Mouse (Mus musculus): ENCODE data around the gene Gm8773. TPM values are rescaled to one million over a fixed set of nuclear protein-coding genes. Genes with fewer than 3 reads are reported as not detected.

Gm8773 gene
- 0.32 and 0.82 TPM in 2 replicates for polyA plus RNA-seq (2014; fragmentation: Nextera tagmentation; extraction: Ambion mirVana)

GRCm38 (mm10) chr5:5573749-5574317 lies at the start of gene Gm8773:
TSS of gene Gm8773 (plus strand) at chr5:5573799.
- ATAC-seq (replicated peaks; ENCODE audit: low FRiP score) (peak; percentile 82), DNase-seq (ENCODE audit: low spot score) (peak; percentile 69)
- no peaks in the 10 kb centered on the region for H3K36me3 ChIP-seq (ENCODE audit: control insufficient read depth, insufficient read depth, low read length)
- no peak within 1 kb of the TSS for H3K27ac ChIP-seq (ENCODE audit: low read depth, low read length)
- WGBS: 3% methylated on average over 24 of the region's 24 CpGs
- H3K27me3 ChIP-seq (replicated peaks; ENCODE audit: control insufficient read depth, insufficient read depth, low read length): peaks cover 5% of the 10 kb centered on the region; the same call in 1 of the 2 replicates
- no peaks in the 10 kb centered on the region for H3K4me1 ChIP-seq (replicated peaks; ENCODE audit: control insufficient read depth, insufficient read depth, low read length)
- no peaks in the 10 kb centered on the region for H3K9me3 ChIP-seq (ENCODE audit: control insufficient read depth, low read length)
- H3K4me2 ChIP-seq: peak within 1 kb of the TSS; percentile 86
- H3K4me3 ChIP-seq (ENCODE audit: low read depth, low read length): peak within 1 kb of the TSS; percentile 55
- peak within 1 kb of the TSS; percentile 50; the same call in 1 of the 2 replicates for H3K9ac ChIP-seq (ENCODE audit: low read depth, low read length)

DNA sequence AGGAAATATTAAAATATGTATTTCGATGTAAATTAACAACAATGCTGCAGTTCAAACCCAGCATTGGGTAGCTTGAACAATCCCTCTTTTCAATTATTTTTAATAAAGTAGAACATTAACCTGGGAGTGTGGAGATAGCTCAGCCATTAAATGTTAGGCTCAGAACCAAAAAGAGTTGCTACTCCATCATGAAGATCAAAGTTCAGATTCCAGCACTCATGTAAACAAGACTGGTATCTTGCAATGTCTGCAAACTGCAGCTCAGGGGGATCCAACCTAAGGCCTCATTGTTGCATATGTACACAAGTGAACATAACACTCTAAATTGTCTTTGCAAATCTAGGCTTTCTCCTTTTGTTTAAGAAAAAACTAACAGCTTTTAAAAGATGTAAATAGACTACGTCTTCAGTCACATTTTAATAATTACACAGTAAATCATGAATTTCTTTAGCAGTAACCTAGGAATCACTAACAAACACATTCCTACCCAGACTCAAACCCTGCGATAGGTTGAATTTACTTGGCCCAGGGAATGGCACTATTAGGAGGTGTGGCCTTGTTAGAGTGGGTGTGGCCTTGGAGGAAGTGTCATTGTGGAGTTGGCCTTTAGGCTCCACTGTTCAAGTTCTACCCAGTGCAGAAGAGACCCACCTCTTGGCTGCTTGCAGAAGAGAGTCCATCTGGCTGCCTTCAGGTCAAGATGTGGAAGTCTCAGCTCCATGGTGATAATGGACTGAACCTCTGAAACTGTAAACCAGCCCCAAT lies 39.8 kb upstream of the Gm8773 start:
- DNase-seq (ENCODE audit: low spot score) (no peak), ATAC-seq (replicated peaks; ENCODE audit: low FRiP score) (peak; percentile 63)
- 83% methylated on average over 3 of the region's 3 CpGs for WGBS
- Histone ChIP-seq H3K27ac (ENCODE audit: low read depth, low read length) (no peak overlapping the region), H3K4me3 (ENCODE audit: low read depth, low read length) (no peak overlapping the region), H3K4me1 (replicated peaks; ENCODE audit: control insufficient read depth, insufficient read depth, low read length) (no peaks in the 10 kb centered on the region), H3K27me3 (replicated peaks; ENCODE audit: control insufficient read depth, insufficient read depth, low read length) (no peaks in the 10 kb centered on the region), H3K9ac (ENCODE audit: low read depth, low read length) (no peak overlapping the region), H3K36me3 (ENCODE audit: control insufficient read depth, insufficient read depth, low read length) (peaks cover 5% of the 10 kb centered on the region; the same call in 1 of the 2 replicates), H3K9me3 (ENCODE audit: control insufficient read depth, low read length) (no peaks in the 10 kb centered on the region), H3K4me2 (no peak overlapping the region)

- H3K4me3 ChIP-seq (ENCODE audit: low read depth, low read length): no peak overlapping the region
- no peak overlapping the region for H3K4me2 ChIP-seq
- DNase-seq (ENCODE audit: low spot score) (no peak), ATAC-seq (replicated peaks; ENCODE audit: low FRiP score) (no peak)
- H3K4me1 ChIP-seq (replicated peaks; ENCODE audit: control insufficient read depth, insufficient read depth, low read length): no peaks in the 10 kb centered on the region
- H3K27me3 ChIP-seq (replicated peaks; ENCODE audit: control insufficient read depth, insufficient read depth, low read length): no peaks in the 10 kb centered on the region
- H3K9me3 ChIP-seq (ENCODE audit: control insufficient read depth, low read length): no peaks in the 10 kb centered on the region
- H3K27ac ChIP-seq (ENCODE audit: low read depth, low read length): no peak overlapping the region
- 88% methylated on average over 1 of the region's 1 CpGs for WGBS
- peaks cover 8% of the 10 kb centered on the region for H3K36me3 ChIP-seq (ENCODE audit: control insufficient read depth, insufficient read depth, low read length)
- no peak overlapping the region for H3K9ac ChIP-seq (ENCODE audit: low read depth, low read length)
These were observed 37.5 kb upstream of the Gm8773 start for GRCm38 (mm10) chr5:5536131-5536530.

- H3K4me2 ChIP-seq: no peak overlapping the region
- H3K36me3 ChIP-seq (ENCODE audit: control insufficient read depth, insufficient read depth, low read length): peaks cover 18% of the 10 kb centered on the region
- H3K9me3 ChIP-seq (ENCODE audit: control insufficient read depth, low read length): no peaks in the 10 kb centered on the region
- 70% methylated on average over 3 of the region's 3 CpGs for WGBS
- no peak overlapping the region for H3K9ac ChIP-seq (ENCODE audit: low read depth, low read length)
- ATAC-seq (replicated peaks; ENCODE audit: low FRiP score) (peak; percentile 57; the same call in 1 of the 2 replicates), DNase-seq (ENCODE audit: low spot score) (no peak)
- H3K4me3 ChIP-seq (ENCODE audit: low read depth, low read length): no peak overlapping the region
- no peak overlapping the region for H3K27ac ChIP-seq (ENCODE audit: low read depth, low read length)
- H3K4me1 ChIP-seq (replicated peaks; ENCODE audit: control insufficient read depth, insufficient read depth, low read length): no peaks in the 10 kb centered on the region
- no peaks in the 10 kb centered on the region for H3K27me3 ChIP-seq (replicated peaks; ENCODE audit: control insufficient read depth, insufficient read depth, low read length)
These were observed 33.8 kb upstream of the Gm8773 start for GRCm38 (mm10) chr5:5539771-5540170.

DNA sequence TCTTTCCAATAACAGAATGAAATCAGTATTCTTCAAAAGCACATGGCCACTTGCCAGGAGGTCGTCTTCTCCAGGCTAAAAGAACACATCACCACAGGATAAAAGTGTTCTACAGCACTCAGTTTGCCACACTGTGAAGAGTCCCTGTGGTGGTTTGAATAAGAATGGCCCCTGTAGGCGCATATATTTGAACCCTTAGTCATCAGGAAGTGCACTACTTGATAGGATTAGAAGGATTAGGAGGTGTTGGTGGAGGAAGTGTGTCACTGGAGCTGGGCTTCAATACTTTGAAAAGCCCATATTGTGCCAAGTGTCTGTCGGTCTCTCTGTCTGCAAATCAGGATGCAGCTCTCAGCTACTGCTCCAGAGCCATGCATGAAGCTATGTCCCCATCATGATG lies 33.2 kb upstream of the Gm8773 start:
- WGBS: 70% methylated on average over 3 of the region's 3 CpGs
- Histone ChIP-seq H3K36me3 (ENCODE audit: control insufficient read depth, insufficient read depth, low read length) (peaks cover 18% of the 10 kb centered on the region), H3K27ac (ENCODE audit: low read depth, low read length) (no peak overlapping the region), H3K4me1 (replicated peaks; ENCODE audit: control insufficient read depth, insufficient read depth, low read length) (no peaks in the 10 kb centered on the region), H3K9me3 (ENCODE audit: control insufficient read depth, low read length) (no peaks in the 10 kb centered on the region), H3K4me3 (ENCODE audit: low read depth, low read length) (no peak overlapping the region), H3K27me3 (replicated peaks; ENCODE audit: control insufficient read depth, insufficient read depth, low read length) (no peaks in the 10 kb centered on the region), H3K9ac (ENCODE audit: low read depth, low read length) (no peak overlapping the region), H3K4me2 (no peak overlapping the region)
- no peak for ATAC-seq (replicated peaks; ENCODE audit: low FRiP score)
- DNase-seq (ENCODE audit: low spot score): no peak

GRCm38 (mm10) chr5:5551110-5551509 lies 22.5 kb upstream of the Gm8773 start:
- WGBS: 95% methylated on average over 1 of the region's 1 CpGs

DNA sequence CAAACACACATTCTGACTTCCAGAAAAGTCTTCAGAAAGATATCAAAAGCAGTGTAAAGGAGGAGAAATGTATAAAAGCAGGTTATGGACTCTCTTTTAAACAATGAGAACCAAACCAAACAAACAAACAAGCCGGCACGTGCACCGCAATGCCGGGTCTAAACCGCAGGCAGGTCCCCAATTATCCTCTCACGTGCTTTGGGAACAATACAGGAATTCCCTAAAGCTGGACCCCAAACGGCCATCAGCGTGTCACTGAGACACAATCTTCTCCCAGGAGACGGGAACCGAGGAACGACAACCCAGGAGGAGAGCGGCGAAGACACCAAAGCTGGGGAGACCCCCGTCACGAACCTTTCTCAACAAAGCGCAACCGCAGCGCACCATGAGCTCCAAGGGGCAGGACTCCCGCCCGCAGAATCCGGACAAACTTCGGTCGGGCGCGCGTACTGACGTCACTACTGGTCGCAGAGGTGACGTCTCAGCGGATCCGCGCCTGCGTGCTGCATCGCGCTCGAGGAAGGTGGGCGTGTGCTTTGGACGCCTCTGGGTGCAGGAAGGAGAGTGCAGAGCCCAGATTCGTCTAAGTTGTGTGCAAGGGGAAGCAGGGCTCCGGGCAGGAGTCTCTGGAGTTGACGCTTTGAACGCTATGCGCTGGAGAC lies 14.4 kb upstream of the Gm8773 start, which contains the start of gene Gtpbp10:
Gtpbp10 (minus strand) TSS at position 460 of the 662 bp plus-strand sequence.
- peak within 1 kb of the TSS; percentile 78 for H3K4me3 ChIP-seq (ENCODE audit: low read depth, low read length)
- H3K9ac ChIP-seq (ENCODE audit: low read depth, low read length): peak within 1 kb of the TSS; percentile 82
- peak within 1 kb of the TSS; percentile 65; the same call in 1 of the 2 replicates for H3K27ac ChIP-seq (ENCODE audit: low read depth, low read length)
- under 1% methylated on average over 43 of the region's 43 CpGs for WGBS
- peak; percentile 92 for DNase-seq (ENCODE audit: low spot score)
- no peaks in the 10 kb centered on the region; the same call in 1 of the 2 replicates for H3K4me1 ChIP-seq (replicated peaks; ENCODE audit: control insufficient read depth, insufficient read depth, low read length)
- H3K4me2 ChIP-seq: peak within 1 kb of the TSS; percentile 76
- no peaks in the 10 kb centered on the region for H3K27me3 ChIP-seq (replicated peaks; ENCODE audit: control insufficient read depth, insufficient read depth, low read length)
- peaks cover 10% of the 10 kb centered on the region for H3K36me3 ChIP-seq (ENCODE audit: control insufficient read depth, insufficient read depth, low read length)
- no peaks in the 10 kb centered on the region for H3K9me3 ChIP-seq (ENCODE audit: control insufficient read depth, low read length)
- ATAC-seq (replicated peaks; ENCODE audit: low FRiP score): peak; percentile 94

More at GRCm38 (mm10) chr5:5551110-5551509, 22.5 kb upstream of the Gm8773 start:
- no peaks in the 10 kb centered on the region for H3K27me3 ChIP-seq (replicated peaks; ENCODE audit: control insufficient read depth, insufficient read depth, low read length)
- no peak overlapping the region for H3K27ac ChIP-seq (ENCODE audit: low read depth, low read length)
- no peaks in the 10 kb centered on the region for H3K4me1 ChIP-seq (replicated peaks; ENCODE audit: control insufficient read depth, insufficient read depth, low read length)
- DNase-seq (ENCODE audit: low spot score) (no peak), ATAC-seq (replicated peaks; ENCODE audit: low FRiP score) (no peak)
- H3K9me3 ChIP-seq (ENCODE audit: control insufficient read depth, low read length): no peaks in the 10 kb centered on the region
- no peak overlapping the region for H3K4me2 ChIP-seq
- peaks cover 18% of the 10 kb centered on the region for H3K36me3 ChIP-seq (ENCODE audit: control insufficient read depth, insufficient read depth, low read length)
- no peak overlapping the region for H3K9ac ChIP-seq (ENCODE audit: low read depth, low read length)
- H3K4me3 ChIP-seq (ENCODE audit: low read depth, low read length): no peak overlapping the region

DNA sequence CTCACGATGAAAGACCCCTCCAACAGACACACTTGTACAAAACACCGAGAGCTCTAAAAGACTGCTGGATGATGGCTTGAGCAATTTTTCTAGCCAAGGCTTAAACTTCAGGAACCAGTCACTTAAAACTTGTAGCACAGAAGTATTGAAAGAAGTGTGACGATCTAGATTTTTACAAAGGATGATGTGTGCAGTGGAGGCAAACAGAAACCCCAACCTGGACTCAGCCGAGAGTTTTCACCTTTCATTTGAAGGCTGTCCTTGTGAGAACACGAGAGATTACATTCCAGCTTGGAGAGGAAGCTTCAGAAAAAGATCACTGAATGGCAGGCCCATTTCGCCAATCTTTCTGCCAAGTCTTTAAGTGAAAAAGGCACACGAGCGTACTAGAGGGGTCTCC lies 13.8 kb upstream of the Gm8773 start:
- Histone ChIP-seq H3K4me1 (replicated peaks; ENCODE audit: control insufficient read depth, insufficient read depth, low read length) (no peaks in the 10 kb centered on the region; the same call in 1 of the 2 replicates), H3K9me3 (ENCODE audit: control insufficient read depth, low read length) (no peaks in the 10 kb centered on the region), H3K9ac (ENCODE audit: low read depth, low read length) (peak overlapping the region; percentile 82), H3K4me3 (ENCODE audit: low read depth, low read length) (peak overlapping the region; percentile 78), H3K4me2 (peak overlapping the region; percentile 76), H3K36me3 (ENCODE audit: control insufficient read depth, insufficient read depth, low read length) (peaks cover 4% of the 10 kb centered on the region; the same call in 1 of the 2 replicates), H3K27ac (ENCODE audit: low read depth, low read length) (no peak overlapping the region), H3K27me3 (replicated peaks; ENCODE audit: control insufficient read depth, insufficient read depth, low read length) (no peaks in the 10 kb centered on the region)
- ATAC-seq (replicated peaks; ENCODE audit: low FRiP score): no peak
- WGBS: 47% methylated on average over 8 of the region's 8 CpGs
- DNase-seq (ENCODE audit: low spot score): no peak
